Mouse (Mus musculus) embryonic stem cell, embryonic (primary cell): ENCODE measurements around the gene Mybl2.

Experiments used
- CTCF ChIA-PET, 4 experiments: fragments of 300-600 bp in 2 of 4; fragments of 350-600 bp in 2 of 4; sonication (Branson Sonifier 250); formaldehyde crosslinking; loops; one replicate each; lab custom pipeline; 2022; ENCODE audit warnings: inconsistent platforms in 2 of 4; lab: Charles Lee
- POLR2A ChIA-PET, 4 experiments: fragments of 300-600 bp in 2 of 4; fragments of 350-600 bp in 2 of 4; sonication (Branson Sonifier 250); formaldehyde crosslinking; loops; one replicate each; lab custom pipeline; 2022; ENCODE audit warnings: antibody characterized with exemption in 4 of 4, inconsistent platforms in 1 of 4; lab: Charles Lee

Mybl2 gene

DNA sequence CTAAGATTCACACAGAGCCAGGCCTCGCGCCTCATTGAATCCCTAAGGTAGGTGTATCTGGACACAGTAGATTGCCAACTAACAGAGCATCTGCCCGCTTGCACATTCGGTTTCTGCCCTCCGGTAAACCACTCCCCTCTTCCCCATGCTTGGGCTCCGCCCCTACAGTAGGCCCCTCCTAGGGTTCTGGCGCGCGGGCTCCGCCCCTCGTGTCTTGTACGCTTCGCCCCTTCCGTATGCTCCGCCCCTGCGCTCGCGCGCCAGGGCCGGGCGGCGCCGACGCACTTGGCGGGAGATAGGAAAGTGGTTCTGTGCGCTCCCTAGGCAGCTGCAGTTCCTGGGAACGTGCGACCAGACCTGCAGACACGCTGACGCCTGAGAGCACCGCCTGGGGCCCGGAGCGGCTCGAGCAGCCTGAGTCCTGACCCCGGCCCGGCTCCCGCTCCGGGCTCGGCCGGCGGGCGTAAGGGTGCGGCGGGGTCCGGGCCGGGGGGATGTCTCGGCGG, at the start of gene Mybl2:
Gene Mybl2 (plus strand): TSS at position 353 of the 506 bp plus-strand sequence.
- ChIA-PET CTCF (interaction anchor here in 1 of 4 experiments (0.9 kb wide), 1 partner anchor 8 kb away, joined by 3 read pairs; no protein-coding TSS in a partner anchor), POLR2A (interaction anchor here (0.9 to 44.5 kb wide), 24 partner anchors 3 to 124 kb away, joined by 3 to 2437 read pairs (median 3); partner anchors contain the start of genes Gtsf1l (in 2 of the 4), Ift52 (in 1 of the 4), Mybl2 (in 1 of the 4) and Srsf6 (in 1 of the 4))

DNA sequence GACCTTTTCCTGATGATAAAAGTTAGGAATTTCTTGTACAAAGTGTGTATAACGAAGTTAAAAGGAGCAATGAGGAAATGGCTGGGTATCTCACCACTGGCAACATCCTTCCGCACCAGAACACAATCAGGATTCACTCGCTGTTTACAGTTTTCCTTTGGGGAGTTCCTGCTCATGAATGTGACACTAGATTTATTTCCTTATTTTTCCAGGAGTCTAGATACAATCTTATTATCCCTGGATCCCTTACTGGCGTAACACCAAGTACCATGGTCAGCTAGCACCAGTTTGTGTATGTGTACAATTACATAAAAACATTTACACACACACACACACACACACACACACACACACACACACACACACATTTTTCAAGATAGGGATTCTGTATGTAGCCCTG, 47.2 kb upstream of the Mybl2 start:
- CTCF ChIA-PET, result interaction anchor here in 1 of 4 experiments (0.6 kb wide), 1 partner anchor 26 kb away, joined by 3 read pairs; no protein-coding TSS in a partner anchor

DNA sequence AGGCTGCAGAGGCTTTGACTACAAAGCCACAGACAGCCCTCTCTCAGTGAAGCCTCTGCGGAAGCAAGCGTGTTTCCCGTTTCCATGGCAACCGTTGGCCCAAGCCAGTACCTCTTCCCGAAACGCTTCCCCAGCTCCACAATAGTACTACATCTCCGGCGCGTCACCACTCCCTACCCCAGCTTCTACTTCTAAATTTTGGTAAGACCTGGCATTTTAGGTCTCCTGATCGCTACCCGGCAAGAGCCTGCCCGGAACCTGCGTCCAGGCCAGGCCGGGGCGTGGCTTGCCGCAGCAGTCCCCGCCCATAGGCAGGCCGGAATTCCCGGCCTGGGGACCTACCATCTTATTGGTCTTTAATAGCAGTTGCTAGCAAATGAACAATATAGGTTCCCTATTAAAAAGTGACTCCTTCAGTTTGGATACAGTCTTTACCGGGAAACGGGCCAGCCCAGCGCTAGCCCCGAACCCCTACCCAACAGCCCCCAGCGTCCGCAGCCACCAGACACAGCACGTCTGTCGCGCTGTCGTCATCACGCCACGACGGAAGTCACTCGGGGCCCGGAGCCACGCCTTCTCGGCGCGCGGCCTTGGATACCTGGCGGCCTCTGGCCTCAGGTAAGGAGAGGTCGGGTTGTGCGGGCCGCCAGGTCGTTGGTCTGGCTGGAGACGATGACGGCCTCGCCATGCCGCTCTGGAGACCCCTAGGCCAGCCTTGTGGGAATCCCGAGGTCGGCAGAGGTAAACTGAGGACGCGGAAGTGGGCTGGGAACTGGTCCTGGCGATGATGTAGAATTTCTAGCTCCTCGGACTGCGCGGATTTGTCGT, 37.4 kb upstream of the Mybl2 start, which contains the start of gene Ift52:
Gene Ift52 (plus strand): TSS at position 439 of the 828 bp plus-strand sequence.
- POLR2A ChIA-PET, result interaction anchor here (0.6 to 27.4 kb wide), 30 partner anchors 9 to 98 kb away, joined by 3 to 1338 read pairs (median 4); partner anchors contain the start of genes L3mbtl1 (in 1 of the 4) and Mybl2 (in 1 of the 4)
- CTCF ChIA-PET, result interaction anchor here in 2 of 4 experiments (0.8 to 1.3 kb wide), 4 partner anchors 14 to 72 kb away, joined by 3 to 4 read pairs (median 3); no protein-coding TSS in a partner anchor

More for the DNA sequence above, 47.2 kb upstream of the Mybl2 start:
- POLR2A ChIA-PET, result interaction anchor here in 1 of 4 experiments (0.8 to 1.7 kb wide), 3 partner anchors 8 to 22 kb away, joined by 4 read pairs; no protein-coding TSS in a partner anchor

DNA sequence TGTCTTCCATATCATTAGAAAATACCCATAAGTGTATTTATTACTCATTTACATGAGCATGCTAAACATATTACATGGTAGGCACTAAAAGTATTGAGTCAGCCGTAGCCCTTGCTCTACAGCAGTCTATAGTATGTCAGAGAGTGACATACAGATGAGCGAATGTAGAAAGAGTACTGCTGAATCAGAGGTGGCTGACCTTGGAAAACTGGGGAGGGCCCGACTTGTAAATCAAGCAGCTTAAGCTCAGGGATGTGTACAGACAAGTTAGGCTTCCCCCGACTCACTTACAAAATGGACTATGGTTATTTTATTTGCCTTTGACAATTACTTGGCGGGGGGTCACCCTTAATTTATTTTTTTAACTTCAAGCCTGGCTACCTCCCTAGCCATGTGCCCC, 23.2 kb upstream of the Mybl2 start:
- POLR2A ChIA-PET, result interaction anchor here (0.5 to 27.4 kb wide), 75 partner anchors 9 to 479 kb away, joined by 3 to 1338 read pairs (median 5); partner anchors contain the start of genes Mybl2 (in 4 of the 4), Ift52 (in 3 of the 4), Gtsf1l (in 2 of the 4) and L3mbtl1 (in 2 of the 4)
- CTCF ChIA-PET, result interaction anchor here in 3 of 4 experiments (0.6 to 2.4 kb wide), 9 partner anchors 13 to 1875 kb away, joined by 3 to 18 read pairs (median 4); no protein-coding TSS in a partner anchor

DNA sequence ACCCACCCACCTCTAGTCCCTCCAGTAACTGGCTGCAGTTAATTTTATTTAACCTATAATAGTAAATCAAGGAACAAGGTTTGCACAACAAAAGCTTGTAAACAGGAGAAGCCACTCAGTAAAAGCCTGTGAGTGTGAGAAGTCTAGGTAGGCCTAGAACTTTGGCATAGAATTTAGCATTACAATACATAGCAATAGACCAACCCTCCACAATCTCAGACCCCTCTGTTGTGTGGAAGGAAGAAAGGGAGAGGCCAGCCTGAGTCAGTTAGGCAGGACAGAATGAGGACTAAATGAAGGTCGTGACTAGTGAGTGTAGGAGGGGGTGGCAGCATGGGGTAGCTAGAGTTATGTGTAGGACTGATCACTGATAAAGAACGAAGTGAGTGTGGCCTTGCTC, 22.7 kb upstream of the Mybl2 start:
- CTCF ChIA-PET, result interaction anchor here in 2 of 4 experiments (0.6 to 2.4 kb wide), 7 partner anchors 14 to 64 kb away, joined by 3 to 18 read pairs (median 3); no protein-coding TSS in a partner anchor
- POLR2A ChIA-PET, result interaction anchor here (0.5 to 27.4 kb wide), 70 partner anchors 8 to 479 kb away, joined by 3 to 1338 read pairs (median 5); partner anchors contain the start of genes Mybl2 (in 4 of the 4), Ift52 (in 3 of the 4), Gtsf1l (in 2 of the 4) and L3mbtl1 (in 2 of the 4)

DNA sequence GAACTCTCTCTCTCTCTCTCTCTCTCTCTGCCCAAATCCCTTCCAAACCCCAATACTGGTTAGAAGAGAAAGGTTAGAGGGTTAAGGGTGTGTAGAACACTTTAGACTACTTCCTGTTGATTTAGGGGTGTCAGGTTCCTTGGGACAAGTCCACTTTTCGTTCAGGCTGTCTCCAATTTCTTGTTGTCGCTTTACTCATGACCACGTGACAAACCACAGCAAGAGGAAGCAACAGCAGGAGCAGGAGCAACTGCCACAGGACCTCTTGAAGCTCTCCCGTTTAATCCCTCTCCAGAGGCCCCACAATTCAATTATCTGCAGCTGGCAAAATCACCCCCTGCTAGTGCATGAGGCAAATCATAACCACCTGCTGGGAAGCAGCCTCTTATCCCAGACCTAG, 21.9 kb upstream of the Mybl2 start:
- POLR2A ChIA-PET, result interaction anchor here (0.6 to 27.4 kb wide), 23 partner anchors 9 to 386 kb away, joined by 3 to 1338 read pairs (median 10); partner anchors contain the start of genes Ift52 (in 3 of the 4), Mybl2 (in 3 of the 4) and Srsf6 (in 1 of the 4)
- CTCF ChIA-PET, result interaction anchor here in 2 of 4 experiments (0.9 to 2.4 kb wide), 2 partner anchors 15 kb away, joined by 3 to 18 read pairs; no protein-coding TSS in a partner anchor

DNA sequence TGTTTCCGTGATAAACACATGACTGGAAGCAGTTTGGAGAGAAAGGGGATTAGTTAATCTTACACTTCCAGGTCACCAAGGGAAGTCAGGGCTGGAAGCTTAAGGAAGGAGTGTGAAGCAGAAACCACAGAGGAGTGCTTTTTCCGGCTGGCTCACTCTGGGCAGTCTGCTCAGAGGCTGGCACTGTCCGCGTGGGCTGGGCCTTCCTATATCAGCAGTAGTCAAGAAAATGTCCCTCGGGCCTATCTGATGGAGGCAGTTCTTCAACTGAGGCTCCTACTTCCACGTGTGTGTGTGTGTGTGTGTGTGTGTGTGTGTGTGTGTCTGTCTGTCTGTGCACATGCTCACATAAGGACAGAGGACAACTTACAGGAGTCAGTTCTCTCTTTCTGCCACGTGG, 14.5 kb upstream of the Mybl2 start:
- ChIA-PET POLR2A (interaction anchor here in 3 of 4 experiments (0.8 to 44.5 kb wide), 12 partner anchors 8 to 604 kb away, joined by 3 to 2437 read pairs (median 10); partner anchors contain the start of genes Gtsf1l (in 2 of the 3), Mybl2 (in 2 of the 3), Ift52 (in 1 of the 3) and L3mbtl1 (in 1 of the 3)), CTCF (interaction anchor here in 3 of 4 experiments (0.6 to 2.1 kb wide), 5 partner anchors 8 to 62 kb away, joined by 3 to 9 read pairs (median 4); no protein-coding TSS in a partner anchor)

DNA sequence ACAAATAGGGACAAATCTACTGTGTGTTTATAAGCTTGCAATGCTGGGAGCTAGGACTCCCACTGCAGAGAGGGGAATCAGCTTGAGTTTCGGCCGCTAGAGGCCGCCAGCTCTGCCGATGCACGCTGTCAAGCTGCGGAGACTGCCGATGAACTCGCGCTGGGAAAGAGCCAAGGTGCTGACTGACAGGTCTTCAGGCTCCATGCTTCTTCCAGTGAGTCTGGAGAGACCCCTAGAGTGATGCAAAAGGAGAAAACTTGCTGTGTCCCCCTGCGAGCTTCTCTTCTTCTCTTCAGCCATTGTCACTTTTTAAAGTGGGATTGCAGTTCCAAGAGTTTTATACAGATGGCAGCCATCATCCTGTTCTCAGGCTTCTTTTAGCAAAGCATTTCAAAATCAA, 6.4 kb upstream of the Mybl2 start:
- CTCF ChIA-PET, result interaction anchor here (0.8 to 2.8 kb wide), 25 partner anchors 9 to 53 kb away, joined by 3 to 18 read pairs (median 4); partner anchors contain the start of gene Ift52 (in 1 of the 4)

DNA sequence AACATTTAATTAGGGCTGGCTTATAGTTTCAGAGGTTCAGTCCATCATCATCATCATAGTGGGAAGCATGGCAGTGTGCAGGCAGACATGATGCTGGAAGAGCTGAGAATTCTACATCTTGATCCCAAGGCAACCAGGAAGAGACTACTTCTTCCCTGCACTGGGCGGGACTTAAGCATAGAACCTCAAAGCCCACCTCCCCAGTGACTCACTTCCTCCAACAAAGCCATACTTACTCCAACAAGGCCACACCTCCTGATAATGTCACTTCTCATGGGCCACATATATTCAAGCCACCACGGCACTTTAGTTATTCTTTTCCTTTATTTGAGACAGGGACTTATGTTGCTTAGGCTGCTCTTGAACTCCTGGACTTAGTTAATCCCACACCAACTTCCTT, 5.4 kb upstream of the Mybl2 start:
- CTCF ChIA-PET, result interaction anchor here in 2 of 4 experiments (1.3 to 2.1 kb wide), 5 partner anchors 12 to 52 kb away, joined by 3 to 18 read pairs (median 9); no protein-coding TSS in a partner anchor
- POLR2A ChIA-PET, result interaction anchor here in 3 of 4 experiments (1.5 to 44.5 kb wide), 8 partner anchors 8 to 117 kb away, joined by 5 to 2437 read pairs (median 794); partner anchors contain the start of genes Gtsf1l (in 2 of the 3), Ift52 (in 1 of the 3) and Mybl2 (in 1 of the 3)

More for the DNA sequence above, 6.4 kb upstream of the Mybl2 start:
- POLR2A ChIA-PET, result interaction anchor here (0.6 to 44.5 kb wide), 22 partner anchors 7 to 371 kb away, joined by 3 to 2437 read pairs (median 5); partner anchors contain the start of genes Gtsf1l (in 2 of the 4), Ift52 (in 1 of the 4), Mybl2 (in 1 of the 4) and Srsf6 (in 1 of the 4)

DNA sequence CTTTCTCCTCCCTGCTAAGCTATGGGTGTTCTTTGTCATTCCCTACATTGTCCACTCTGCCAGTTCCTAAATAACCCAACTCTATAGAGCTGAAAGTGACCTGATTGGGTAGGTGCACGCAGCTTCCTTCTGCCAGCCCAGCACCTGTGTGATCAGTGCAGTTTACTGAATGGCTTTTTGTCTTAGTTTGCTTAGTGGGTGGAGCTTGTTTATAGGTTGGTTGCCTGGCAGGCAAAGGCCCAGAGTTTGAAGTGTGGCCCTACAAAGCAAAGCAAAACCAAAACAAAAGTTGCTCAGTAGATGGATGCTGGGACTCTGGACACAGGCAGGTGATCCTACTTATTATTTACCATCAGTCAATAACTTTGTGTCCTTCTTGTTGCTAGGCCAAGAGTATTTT, 2.8 kb upstream of the Mybl2 start:
- POLR2A ChIA-PET, result interaction anchor here (0.6 to 44.5 kb wide), 76 partner anchors 6 to 1943 kb away, joined by 3 to 2437 read pairs (median 5); partner anchors contain the start of genes Ift52 (in 3 of the 4), Gtsf1l (in 2 of the 4), Chd6 (in 1 of the 4) and L3mbtl1 (in 1 of the 4)
- CTCF ChIA-PET, result interaction anchor here (0.5 to 2.2 kb wide), 20 partner anchors 9 to 424 kb away, joined by 3 to 7 read pairs (median 4); no protein-coding TSS in a partner anchor

DNA sequence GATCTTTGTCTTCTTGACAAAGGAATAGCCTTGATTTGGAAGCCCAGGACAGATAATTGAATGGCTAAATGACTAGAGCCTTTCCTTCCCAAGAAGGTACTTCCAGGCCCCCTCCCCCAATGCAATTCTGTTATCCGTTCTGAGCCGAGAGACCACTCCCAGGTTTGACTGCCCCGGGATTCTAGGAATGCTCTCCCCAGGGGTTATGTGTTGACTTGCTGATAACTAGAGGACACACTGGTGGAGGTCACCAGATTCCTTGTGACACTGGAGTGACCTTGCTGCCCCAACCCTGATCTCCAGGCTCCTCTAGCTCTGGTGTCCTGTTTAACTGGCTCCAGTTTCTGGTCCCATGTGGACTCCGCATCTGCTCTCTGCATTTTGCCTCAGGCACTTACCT, 2.4 kb upstream of the Mybl2 start:
- CTCF ChIA-PET, result interaction anchor here in 3 of 4 experiments (0.8 to 2.2 kb wide), 13 partner anchors 9 to 84 kb away, joined by 3 to 7 read pairs (median 4); no protein-coding TSS in a partner anchor
- POLR2A ChIA-PET, result interaction anchor here (0.6 to 44.5 kb wide), 70 partner anchors 6 to 1772 kb away, joined by 3 to 2437 read pairs (median 6); partner anchors contain the start of genes Ift52 (in 3 of the 4), Gtsf1l (in 2 of the 4), L3mbtl1 (in 1 of the 4) and Mybl2 (in 1 of the 4)

DNA sequence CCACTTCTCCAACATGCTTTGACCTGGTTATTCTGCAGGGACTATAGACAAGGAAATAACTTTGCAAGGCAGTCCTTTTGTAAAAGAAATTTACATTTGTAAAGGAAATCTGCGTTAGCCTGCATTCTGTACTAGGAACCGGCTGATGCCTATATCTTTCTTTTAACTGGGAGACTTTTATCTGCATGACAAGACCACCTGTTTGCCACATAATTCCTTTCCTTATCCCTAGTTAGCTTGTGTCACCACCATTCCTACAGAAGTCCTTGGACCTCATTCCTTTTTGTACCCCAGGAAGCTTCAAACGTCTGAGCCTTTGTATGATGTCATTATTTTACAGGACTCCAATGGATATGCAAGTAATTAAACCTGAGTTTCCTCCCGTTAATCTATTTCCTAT, 1.7 kb upstream of the Mybl2 start:
- ChIA-PET POLR2A (interaction anchor here (0.8 to 44.5 kb wide), 38 partner anchors 5 to 367 kb away, joined by 3 to 2437 read pairs (median 12); partner anchors contain the start of genes Ift52 (in 3 of the 4), Gtsf1l (in 2 of the 4), Mybl2 (in 1 of the 4) and Srsf6 (in 1 of the 4)), CTCF (interaction anchor here in 1 of 4 experiments (1.2 to 2.2 kb wide), 2 partner anchors 9 to 13 kb away, joined by 3 to 4 read pairs; no protein-coding TSS in a partner anchor)

DNA sequence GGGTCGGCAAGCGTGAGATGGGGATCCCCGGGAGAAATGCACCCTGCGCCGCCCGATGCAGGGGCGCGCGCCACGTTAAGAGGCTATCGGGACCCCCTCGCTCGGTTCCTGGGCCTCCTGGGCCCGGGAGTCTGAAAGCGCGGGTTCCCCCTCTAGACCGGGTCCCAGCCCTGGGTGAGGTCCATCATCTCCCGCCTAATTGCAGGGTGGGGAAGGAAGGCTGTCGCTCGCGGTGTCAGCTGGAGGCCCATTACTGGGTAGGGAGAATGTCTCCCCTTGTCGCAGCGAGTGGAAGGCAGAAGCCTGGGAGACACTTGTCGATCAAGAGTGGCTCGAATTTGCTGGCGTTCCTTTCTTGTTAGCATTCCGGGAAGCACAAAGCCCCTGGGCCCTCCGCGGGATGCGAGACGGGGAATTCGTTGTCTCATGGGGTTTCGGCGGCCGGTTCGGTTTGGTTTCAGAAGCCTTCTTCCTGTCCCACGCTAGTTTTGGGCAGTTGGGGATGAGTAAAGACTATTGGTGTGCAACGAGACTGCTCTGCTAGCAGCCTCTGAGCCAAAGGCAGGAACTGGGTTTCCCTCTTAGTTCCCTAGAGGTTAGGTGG, 506 bp downstream of the Mybl2 start:
- CTCF ChIA-PET, result no interaction called here
- POLR2A ChIA-PET, result interaction anchor here (0.9 to 44.5 kb wide), 17 partner anchors 3 to 124 kb away, joined by 3 to 2437 read pairs (median 7); partner anchors contain the start of genes Gtsf1l (in 2 of the 4), Ift52 (in 1 of the 4), Mybl2 (in 1 of the 4) and Srsf6 (in 1 of the 4)

DNA sequence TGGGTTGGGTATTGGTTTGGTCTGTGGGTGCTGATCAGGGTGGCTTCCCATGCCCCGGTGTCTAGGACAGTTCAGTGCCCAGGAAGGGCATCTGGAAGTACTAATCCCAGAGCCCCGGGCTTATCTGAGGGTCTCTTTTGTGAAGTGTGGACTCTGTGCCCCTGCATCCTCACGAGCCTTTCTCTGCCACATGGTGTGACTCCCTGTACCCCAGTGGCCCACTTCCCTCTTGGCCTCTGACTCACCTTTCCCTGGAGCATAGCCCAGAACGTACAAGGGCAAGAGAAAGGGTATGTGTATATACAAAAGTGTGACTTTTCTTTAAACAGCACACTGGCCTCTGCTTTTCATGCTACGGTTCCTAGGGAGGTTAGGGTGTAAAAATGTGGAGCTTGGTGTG, 1.2 kb downstream of the Mybl2 start:
- POLR2A ChIA-PET, result interaction anchor here (0.6 to 44.5 kb wide), 15 partner anchors 2 to 364 kb away, joined by 3 to 2437 read pairs (median 105); partner anchors contain the start of genes Gtsf1l (in 2 of the 4), Mybl2 (in 2 of the 4) and Ift52 (in 1 of the 4)
- CTCF ChIA-PET, result interaction anchor here in 1 of 4 experiments (1.2 kb wide), 1 partner anchor 24 kb away, joined by 4 read pairs; no protein-coding TSS in a partner anchor

DNA sequence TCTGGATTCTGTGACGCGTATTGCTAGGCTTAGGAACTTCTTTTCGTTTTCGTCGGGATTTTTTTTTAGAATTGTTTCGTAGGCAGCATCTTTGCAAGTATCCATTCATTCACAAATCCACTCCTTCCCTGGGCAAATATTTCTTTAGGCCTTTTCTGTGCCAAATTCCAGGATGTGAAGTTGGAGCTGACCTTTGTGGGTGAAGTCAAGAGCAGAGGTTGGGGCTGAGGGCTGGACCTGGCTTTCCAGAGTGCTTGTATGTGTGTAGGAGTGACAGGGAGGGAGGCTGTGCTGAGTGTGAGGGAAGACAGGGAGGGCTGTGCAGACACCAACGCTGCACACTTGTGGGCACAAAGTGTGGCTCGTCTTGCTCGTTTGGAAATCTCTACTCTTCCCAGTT, 2.1 kb downstream of the Mybl2 start:
- CTCF ChIA-PET, result interaction anchor here in 3 of 4 experiments (0.5 to 1.4 kb wide), 4 partner anchors 9 to 345 kb away, joined by 3 to 6 read pairs (median 4); no protein-coding TSS in a partner anchor
- POLR2A ChIA-PET, result interaction anchor here (0.8 to 44.5 kb wide), 19 partner anchors 1 to 363 kb away, joined by 3 to 2437 read pairs (median 7); partner anchors contain the start of genes Gtsf1l (in 2 of the 4), Mybl2 (in 2 of the 4), Ift52 (in 1 of the 4) and Srsf6 (in 1 of the 4)
